Mouse (Mus musculus) hindbrain, embryonic 10.5 days (tissue): Measurements from ENCODE around the gene Mef2b. TPM values are rescaled to one million over a fixed set of nuclear protein-coding genes. Genes with fewer than 3 reads are reported as not detected.

Experiments
- DNase-seq: peaks from one replicate; pipeline ENCODE4 v3.0.0-alpha.2; 2017; ENCODE audit warnings: low spot score
- H3K27ac ChIP-seq: fragments of 300-500 bp; sonication (generic); 2 replicates; pipeline ENCODE4 v1.5.1; 2016; ENCODE audit warnings: mild to moderate bottlenecking, moderate library complexity
- H3K27me3 ChIP-seq: fragments of 300-500 bp; sonication (generic); 2 replicates; pipeline ENCODE4 v1.6.1; 2016; ENCODE audit warnings: mild to moderate bottlenecking; ENCODE audit not compliant: poor library complexity, insufficient read depth, severe bottlenecking
- H3K36me3 ChIP-seq: fragments of 300-500 bp; sonication (generic); 2 replicates; pipeline ENCODE4 v1.6.1; 2016; ENCODE audit warnings: mild to moderate bottlenecking, moderate library complexity
- H3K4me1 ChIP-seq: fragments of 300-500 bp; sonication (generic); replicated peaks from 2 replicates; pipeline ENCODE4 v1.6.1; 2016; ENCODE audit warnings: mild to moderate bottlenecking
- H3K4me3 ChIP-seq: fragments of 300-500 bp; sonication (generic); 2 replicates; pipeline ENCODE4 v1.5.1; 2016; ENCODE audit warnings: mild to moderate bottlenecking, moderate library complexity
- H3K9me3 ChIP-seq: fragments of 300-500 bp; sonication (generic); 2 replicates; pipeline ENCODE4 v1.6.1; 2016; ENCODE audit warnings: mild to moderate bottlenecking, moderate library complexity
- WGBS: fragments of 180-500 bp; shearing (Covaris S2); methylation state at CpG from one replicate; pipeline ENCODE4 v1.1.7; 2016; 5-methylcytosine and 5-hydroxymethylcytosine counted together
- polyA plus RNA-seq: library from polyadenylated mRNA; unstranded; fragments of >200 nt; fragmentation: Nextera tagmentation; extraction: Ambion mirVana; gene quantifications from 2 replicates; pipeline ENCODE4 v1.2.1, GENCODE M21; 2016

Gene Mef2b
- polyA plus RNA-seq, 1 experiment from 2014 or later = 0.76 TPM

- Histone ChIP-seq H3K4me3 (no peak overlapping the region), H3K27ac (no peak overlapping the region), H3K4me1 (peaks cover 10% of the 10 kb centered on the region), H3K9me3 (no peaks in the 10 kb centered on the region), H3K36me3 (peaks cover 5% of the 10 kb centered on the region), H3K27me3 (0 out of 2 replicates have a peak, but pooled peaks cover 9% of the 10 kb centered on the region)
- WGBS = 74% methylated on average over 1 of the region's 1 CpGs
- DNase-seq = no peak
Observed at GRCm38 (mm10) chr8:70216566-70216965, 77.1 kb downstream of the Mef2b start.

Other genes starting within 250 kb of the Mef2b start
- gene Tssk6, start 237.5 kb upstream of the Mef2b start, polyA plus RNA-seq = 4.7 and 4.8 TPM in 2 replicates
- gene Ndufa13, start 237.2 kb upstream of the Mef2b start, polyA plus RNA-seq = 166 and 177 TPM in 2 replicates
- 4.9 and 7.3 TPM in 2 replicates for gene Yjefn3, start 237.0 kb upstream of the Mef2b start, polyA plus RNA-seq
- 46.9 and 50.3 TPM in 2 replicates for gene Gatad2a, start 143.3 kb upstream of the Mef2b start, polyA plus RNA-seq
- 62.6 and 66.8 TPM in 2 replicates for gene Mau2, start 97.0 kb upstream of the Mef2b start, polyA plus RNA-seq
- 51.3 and 54.2 TPM in 2 replicates for gene Sugp1, start 96.9 kb upstream of the Mef2b start, polyA plus RNA-seq
- gene Tm6sf2, start 66.8 kb upstream of the Mef2b start, polyA plus RNA-seq = 0.56 and 0.88 TPM in 2 replicates
- gene Hapln4, start 56.3 kb upstream of the Mef2b start, polyA plus RNA-seq = 0.12 and 0.20 TPM in 2 replicates
- gene Ncan, start 18.8 kb upstream of the Mef2b start, polyA plus RNA-seq = 20.2 and 67.1 TPM in 2 replicates
- 37.0 and 38.0 TPM in 2 replicates for gene Nr2c2ap, start 8.4 kb upstream of the Mef2b start, polyA plus RNA-seq
- gene Rfxank, start 557 bp upstream of the Mef2b start, polyA plus RNA-seq = 19.5 and 20.6 TPM in 2 replicates
- gene Borcs8, start 212 bp upstream of the Mef2b start, polyA plus RNA-seq = 46.9 and 48.3 TPM in 2 replicates
- 56.2 and 64.9 TPM in 2 replicates for gene Tmem161a, start 32.6 kb downstream of the Mef2b start, polyA plus RNA-seq
- 2.6 and 3.5 TPM in 2 replicates for gene Slc25a42, start 72.6 kb downstream of the Mef2b start, polyA plus RNA-seq
- 56.1 and 58.2 TPM in 2 replicates for gene Sugp2, start 94.5 kb downstream of the Mef2b start, polyA plus RNA-seq
- 39.7 and 40.9 TPM in 2 replicates for gene Armc6, start 94.8 kb downstream of the Mef2b start, polyA plus RNA-seq
- 107 and 108 TPM in 2 replicates for gene Homer3, start 143.1 kb downstream of the Mef2b start, polyA plus RNA-seq
- 54.4 and 54.8 TPM in 2 replicates for gene Ddx49, start 162.8 kb downstream of the Mef2b start, polyA plus RNA-seq
- 324 and 329 TPM in 2 replicates for gene Cope, start 162.8 kb downstream of the Mef2b start, polyA plus RNA-seq
- 3.0 and 7.3 TPM in 2 replicates for gene Cers1, start 176.1 kb downstream of the Mef2b start, polyA plus RNA-seq
- gene Gdf1, start 190.1 kb downstream of the Mef2b start, polyA plus RNA-seq = 2.9 and 4.3 TPM in 2 replicates
- 19.0 and 25.0 TPM in 2 replicates for gene Upf1, start 213.6 kb downstream of the Mef2b start, polyA plus RNA-seq
- 0.27 and 0.38 TPM in 2 replicates for gene Comp, start 233.8 kb downstream of the Mef2b start, polyA plus RNA-seq